Mouse (Mus musculus): ENCODE measurements around the gene Efcab8.

DNA sequence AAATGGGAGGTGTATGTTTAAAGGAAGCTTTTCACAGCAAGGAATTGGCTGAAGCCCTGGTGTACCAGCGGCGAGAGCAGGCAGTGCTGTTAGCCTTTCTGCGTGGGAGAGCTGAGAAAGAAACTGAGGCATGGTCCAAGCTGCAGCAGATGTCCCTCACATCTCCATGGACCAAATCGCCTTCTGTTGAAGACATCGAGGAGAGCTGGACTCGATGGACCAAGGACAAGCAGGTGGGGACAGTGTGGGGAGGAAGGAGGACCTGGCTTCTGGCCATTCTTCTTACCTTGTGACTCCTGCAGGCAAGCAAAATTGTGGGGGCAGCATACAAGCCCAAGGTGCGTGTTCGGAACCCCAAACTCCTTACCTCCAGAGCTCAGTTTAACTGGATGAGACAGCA lies 63.1 kb downstream of the Efcab8 start:
- TF ChIP-seq POLR2A (IDR thresholded peaks at IDR 0.05; ENCODE audit: low read depth, low read length) = no peak
- TF ChIP-seq CTCF (IDR thresholded peaks at IDR 0.05; ENCODE audit: extremely low read depth, insufficient read length, insufficient replicate concordance, low read depth, low read length) = no peak

All from small intestine, adult 2 months (tissue).